Mouse (Mus musculus): ENCODE data around the gene Gm20431. TPM values are rescaled to one million over a fixed set of nuclear protein-coding genes. Genes with fewer than 3 reads are reported as not detected.

Gene Gm20431
- total RNA-seq, 2 experiments from 2014 or later: 36.8 to 45.2 TPM

DNA sequence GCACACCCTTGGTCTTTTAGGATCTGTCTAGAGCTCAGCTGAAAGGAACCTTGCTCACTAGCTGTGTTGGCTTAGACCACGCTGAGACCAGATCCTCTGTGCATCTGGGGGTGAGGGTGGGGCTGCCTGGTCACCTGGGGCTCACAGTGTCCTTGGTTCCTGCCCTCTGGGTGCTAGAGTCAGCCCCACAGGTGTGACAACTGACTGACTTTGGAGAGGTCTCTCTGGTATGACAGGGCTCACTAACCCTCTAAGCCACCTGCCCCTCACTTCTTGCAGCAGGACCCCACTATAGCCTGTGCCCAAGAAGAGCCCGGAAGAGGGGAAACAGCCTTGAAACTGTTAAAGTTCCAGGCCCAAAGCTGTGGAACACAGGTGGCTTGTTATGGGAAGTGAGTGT is 58.9 kb downstream of the Gm20431 start:
- no peak for DNase-seq (ENCODE audit: low spot score in 2 of 2)

DNA sequence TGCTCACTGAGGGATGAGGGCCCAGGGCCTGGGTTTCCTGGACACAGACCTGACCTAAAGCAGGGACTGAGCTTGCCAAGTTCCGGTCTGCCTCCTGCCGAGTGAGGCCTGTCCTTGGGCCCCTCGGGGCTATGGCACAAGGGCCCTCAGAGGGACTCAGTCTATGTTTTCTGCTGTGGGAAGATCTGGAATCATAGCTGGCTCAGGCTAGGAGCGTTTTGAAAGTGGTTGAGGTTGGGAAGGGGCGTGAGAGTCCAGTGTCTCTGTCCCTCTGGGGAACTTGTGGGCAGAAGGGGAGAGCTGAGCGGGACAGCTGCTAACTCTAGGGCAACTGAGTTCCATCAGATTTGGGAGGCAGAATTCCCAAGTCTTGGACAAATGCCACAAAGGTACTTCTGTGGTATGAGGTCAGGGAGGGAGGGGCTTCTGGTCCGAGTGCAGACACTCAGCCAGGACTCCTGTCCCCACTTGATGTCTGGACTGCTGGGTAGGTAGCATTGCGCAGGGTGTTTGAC is 60.8 kb downstream of the Gm20431 start:
- DNase-seq (ENCODE audit: low spot score in 2 of 2): no peak

DNA sequence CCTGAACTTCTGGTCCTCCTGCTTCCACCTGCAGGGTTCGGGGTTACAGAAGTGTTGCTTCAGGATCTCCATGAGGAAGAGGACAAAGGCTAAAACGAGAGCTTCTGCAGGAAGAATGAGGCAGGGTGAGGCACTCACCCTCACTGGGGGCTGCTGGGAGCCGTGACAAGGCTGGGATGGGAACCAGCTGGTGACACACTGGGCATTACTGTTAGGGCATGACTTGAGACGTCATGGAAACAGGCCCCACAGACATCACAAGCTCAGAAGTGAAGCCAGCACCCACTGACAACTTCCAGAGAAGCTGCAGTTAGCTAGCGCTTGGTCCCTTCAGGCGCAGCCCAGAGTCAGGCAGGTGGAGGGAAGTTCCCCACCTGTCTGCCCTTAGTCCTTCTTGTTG is 61.4 kb downstream of the Gm20431 start:
- DNase-seq (ENCODE audit: low spot score in 2 of 2): no peak

DNA sequence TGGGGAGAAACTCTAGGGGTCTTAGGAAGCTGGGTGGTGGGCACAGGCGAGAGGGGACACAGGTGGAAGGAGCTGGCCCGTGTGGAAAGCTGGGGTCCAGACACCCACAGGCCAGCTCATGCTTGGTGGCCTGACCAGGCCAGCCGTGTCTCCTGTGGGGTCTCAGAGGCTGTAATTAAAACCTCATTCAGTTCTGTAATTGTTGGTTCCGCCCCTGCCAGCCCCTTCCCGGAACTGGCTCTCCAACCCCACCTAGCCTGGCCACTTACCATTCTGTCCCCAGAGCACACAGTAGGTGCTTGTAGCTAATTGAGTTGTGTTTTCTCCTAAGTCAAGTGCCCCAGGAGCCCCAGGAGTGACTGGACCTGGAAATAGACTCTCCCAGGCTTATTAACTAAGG is 62.1 kb downstream of the Gm20431 start:
- DNase-seq (ENCODE audit: low spot score in 2 of 2): no peak

DNA sequence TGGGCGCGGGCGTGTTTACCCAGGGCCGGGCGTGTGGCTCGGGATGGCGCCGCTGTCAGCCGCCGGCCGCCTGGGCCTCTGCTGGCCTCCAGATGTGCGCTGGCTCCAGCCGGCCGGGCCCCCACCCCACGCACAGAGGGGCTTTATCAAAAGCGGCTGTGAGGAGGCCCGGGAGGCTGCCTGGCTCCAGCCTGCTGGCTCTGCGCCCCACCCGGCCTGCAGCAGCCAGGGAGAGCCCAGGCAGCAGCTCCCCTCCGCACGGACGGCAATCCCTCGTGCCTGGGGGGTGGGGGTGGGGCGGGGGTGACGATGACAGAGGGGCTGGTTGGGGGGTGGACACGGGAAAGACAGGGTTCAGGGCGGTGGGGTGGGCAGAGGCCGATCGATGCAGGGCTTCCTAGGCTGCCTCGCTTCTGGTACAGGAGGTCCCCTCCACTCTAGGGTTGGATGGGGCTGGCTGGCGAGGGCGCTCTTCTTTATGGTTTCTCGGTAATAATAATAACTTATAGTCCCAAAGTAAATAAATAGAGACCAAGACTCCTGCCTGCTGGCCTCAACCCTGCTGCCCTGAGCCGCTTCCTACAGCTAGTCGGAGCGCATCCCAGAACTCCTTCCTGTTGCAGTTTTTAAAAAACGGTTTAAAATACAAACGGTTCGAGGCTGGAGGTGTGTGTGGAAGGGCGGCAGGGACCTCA is 63.7 kb downstream of the Gm20431 start:
- peak; percentile 44 to 58 for DNase-seq (ENCODE audit: low spot score in 2 of 2)

DNA sequence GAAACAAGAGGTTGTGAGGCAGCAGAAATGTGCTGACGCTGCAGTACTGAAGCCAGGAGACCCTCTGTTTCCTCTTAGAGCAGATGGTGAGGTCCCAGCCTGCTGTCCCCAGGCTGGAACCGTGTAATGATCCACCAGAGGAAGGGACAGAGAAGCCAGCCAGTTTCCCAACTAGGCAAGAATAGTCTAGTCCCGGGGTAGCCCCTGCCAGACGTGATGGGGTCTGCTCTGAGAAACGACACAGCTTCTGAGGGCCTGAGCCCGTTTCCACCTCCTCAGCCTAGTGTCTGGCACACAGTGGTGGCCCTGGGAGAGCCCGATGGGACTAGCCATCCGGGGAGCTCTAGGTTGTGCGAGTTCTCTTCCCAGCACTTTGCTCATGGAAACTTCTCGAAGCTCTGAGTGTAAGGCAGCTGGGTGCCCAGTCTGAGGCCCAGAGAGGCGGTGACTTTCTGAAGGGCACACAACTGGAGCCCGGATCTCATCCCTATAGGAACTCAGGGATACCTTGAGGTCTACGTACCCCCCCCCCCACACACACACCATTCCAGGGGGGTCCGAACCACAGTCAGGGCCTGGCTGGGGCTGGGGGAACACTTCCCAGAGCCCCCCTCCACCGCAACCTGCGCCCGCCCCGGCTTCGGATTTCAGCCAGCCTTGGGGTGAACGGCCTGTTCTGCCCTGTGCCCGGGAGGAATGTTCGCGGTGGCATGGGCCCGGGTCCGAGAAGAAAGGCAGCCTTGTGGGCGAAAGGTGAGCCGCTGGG is 64.4 kb downstream of the Gm20431 start:
- DNase-seq (ENCODE audit: low spot score in 2 of 2): no peak

DNA sequence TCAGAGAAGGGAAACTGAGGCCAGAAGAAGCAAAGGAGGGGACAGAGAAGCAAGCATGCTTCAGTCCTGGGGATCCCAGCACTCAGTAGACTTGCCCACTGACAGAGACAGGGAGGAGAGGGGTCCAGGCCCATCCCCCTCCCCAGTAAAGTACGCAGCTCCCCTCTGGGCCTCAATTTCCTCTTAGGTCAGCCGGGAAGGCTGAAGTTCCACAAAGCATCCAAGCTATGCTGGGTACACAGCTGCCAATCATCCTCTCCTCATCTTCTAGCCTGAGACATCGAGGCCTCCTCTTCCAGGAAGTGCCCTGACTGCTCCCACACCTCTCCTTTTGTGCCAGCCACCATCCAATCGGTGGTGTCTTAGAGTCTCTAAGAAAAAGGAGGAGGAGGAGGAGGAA is 65.0 kb downstream of the Gm20431 start:
- DNase-seq (ENCODE audit: low spot score in 2 of 2): no peak

DNA sequence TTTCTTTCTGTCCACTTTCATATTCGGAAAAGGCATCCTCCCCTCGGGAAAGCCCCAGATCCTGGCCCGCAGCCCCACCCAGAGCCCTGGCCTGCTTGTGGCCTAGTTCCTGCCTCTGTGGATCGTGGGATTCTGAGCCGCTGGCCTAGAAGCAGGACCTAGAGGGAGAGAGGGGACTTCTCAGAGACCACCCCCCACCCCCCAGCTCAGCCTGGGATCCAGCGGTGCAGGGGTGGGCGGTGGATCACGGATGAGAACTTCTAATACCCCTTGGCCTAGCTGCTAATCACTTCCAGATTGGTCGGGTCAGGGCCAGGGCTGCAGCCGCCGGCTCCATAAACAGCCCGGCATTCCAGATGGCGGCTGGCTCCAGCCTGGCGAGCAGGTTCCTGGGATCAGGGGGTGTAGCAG is 65.5 kb downstream of the Gm20431 start:
- no peak for DNase-seq (ENCODE audit: low spot score in 2 of 2)

DNA sequence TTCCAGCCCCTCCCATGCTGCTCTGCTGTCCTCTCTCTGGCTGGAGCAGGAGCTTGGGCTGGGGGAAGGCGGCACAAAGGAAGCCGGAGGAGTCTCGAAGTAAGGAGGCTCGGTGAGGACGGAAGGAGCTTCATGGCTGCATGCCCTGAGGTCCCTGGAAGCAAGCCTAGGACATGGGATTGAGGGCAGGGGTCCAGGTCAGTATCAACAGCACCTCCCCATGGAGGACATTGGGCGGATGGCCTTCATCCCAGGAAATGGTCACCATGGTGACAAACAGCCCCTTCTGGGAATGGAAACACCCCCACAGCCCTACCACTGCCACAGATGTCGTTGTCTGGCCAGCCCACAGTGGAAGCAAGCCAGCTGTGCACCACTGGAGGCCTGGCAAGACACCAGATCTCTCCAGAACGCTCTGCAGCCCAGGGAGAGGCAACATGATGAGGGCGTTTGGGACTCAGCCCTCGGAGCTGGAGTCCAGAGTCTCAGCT is 66.8 kb downstream of the Gm20431 start:
- DNase-seq (ENCODE audit: low spot score in 2 of 2): peak; percentile 74 to 77

DNA sequence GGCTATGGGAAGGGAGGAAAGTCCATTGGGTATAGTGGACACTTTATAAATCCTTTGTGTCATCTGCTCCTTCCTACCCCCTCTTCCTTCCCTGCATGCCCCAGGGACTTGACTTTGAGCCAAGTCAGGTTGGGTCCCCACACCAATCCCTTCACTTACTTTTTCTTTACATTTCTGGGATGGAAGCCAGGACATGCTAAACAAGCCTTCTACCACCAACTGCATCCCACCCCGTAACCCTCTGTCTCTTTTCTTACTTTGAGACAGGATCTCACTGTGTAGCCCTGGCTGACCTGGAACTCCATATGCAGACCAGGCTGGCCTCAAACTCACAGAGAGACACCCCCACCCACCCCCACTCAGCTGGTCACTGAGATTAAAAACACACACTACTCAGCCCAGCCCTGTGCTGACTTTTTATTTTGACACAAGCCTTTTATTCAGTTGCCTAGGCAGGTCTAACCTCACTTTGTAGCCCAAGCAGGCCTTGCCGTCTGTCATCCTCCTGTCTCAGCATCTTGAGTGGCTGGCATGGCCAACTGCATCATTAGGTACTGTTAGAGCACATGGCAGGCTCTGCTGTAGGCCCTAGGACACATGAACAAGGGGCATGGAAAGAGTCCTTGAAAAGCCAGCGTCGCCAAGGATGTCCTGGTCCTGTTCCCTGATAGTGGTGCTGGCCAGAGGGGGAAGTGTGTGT is 67.6 kb downstream of the Gm20431 start:
- no peak for DNase-seq (ENCODE audit: low spot score in 2 of 2)

DNA sequence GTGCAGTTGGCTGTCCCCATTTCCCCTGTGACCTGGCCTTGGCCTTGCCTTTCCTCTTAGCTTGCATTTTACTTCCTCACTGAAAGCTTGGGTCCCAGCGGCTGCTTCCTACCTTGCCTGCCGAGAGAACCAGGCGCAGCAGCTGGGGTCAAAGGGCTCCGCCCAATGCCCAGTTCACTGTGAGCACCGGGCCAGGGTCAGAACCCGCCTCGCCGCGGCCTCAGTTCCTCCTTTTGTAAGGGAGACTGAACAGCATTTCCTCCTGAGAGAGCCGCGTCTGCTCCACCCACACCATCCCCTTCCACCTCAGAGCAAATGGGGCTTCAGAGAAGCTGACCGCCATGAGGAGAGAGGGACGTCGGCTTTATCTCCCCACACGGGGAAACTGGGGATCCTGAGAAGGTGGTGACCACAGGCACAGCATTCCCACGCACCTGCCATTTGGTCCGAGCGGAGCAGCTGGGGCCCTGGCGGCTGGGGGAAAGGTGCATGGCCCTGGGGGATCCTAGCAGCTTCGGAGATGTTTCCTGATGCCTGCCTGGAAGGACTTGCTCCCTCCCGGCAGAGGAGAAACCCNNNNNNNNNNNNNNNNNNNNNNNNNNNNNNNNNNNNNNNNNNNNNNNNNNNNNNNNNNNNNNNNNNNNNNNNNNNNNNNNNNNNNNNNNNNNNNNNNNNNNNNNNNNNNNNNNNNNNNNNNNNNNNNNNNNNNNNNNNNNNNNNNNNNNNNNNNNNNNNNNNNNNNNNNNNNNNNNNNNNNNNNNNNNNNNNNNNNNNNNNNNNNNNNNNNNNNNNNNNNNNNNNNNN is 72.3 kb downstream of the Gm20431 start:
- DNase-seq (ENCODE audit: low spot score in 2 of 2): no peak

DNA sequence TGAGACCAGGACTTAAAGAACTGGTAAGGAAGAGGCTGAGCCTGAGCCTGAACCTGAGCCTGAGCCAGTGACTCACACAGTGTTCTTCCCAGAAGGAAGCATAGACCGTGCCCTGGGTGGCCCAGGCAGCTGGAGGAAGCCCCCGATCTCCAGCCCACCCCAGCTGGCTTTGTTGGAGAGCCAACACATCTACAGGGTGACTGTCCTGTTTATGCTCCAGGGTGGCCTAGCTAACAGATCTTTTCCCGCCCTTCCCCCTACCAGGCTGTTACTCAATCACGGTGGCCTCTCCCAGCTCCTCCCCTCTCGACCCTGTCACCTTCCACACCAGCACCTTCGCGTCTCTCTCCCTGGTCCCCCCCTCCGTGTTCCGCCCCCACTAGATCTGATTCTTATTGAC is 74.3 kb downstream of the Gm20431 start:
- no peak for DNase-seq (ENCODE audit: low spot score in 2 of 2)

DNA sequence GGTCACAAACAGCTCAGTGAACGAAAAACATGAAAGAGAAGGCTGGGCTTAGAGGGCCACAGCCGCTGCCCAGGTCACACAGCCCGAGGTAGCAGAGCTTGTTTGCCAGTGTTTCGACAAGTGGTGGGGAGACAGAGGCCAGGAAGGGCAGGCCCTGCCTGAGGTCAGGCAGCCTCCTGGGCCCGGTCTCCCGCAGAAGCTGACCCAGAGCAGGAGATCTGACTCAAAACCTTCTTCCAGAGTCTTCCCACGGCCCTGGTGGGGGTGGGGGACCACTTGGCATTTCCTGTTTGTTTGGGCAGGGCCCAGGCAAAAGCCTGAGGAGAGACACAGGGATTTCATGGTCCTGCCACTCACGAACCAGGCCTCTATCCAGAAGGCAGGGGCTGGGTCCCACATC is 75.3 kb downstream of the Gm20431 start:
- DNase-seq (ENCODE audit: low spot score in 2 of 2): no peak

DNA sequence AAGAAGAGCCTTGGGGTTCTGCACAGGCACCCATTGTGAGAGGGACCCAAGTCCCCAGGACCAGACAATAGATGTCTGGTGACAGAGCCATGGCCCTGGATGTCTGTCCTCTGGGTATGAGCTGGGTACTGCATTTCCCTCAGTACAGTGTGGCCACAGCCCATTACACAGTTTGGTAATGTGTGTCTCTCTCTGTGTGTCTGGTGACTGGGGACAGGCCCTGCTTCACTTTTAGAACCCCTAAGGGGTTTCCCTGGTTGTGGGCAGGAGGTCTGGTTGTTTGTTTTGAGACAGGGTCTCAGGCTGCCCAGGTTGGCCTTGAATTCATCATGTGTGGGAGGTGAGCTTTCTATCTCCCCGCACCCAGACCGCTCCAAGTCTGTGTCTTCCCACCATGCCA is 76.0 kb downstream of the Gm20431 start:
- DNase-seq (ENCODE audit: low spot score in 2 of 2): no peak

DNA sequence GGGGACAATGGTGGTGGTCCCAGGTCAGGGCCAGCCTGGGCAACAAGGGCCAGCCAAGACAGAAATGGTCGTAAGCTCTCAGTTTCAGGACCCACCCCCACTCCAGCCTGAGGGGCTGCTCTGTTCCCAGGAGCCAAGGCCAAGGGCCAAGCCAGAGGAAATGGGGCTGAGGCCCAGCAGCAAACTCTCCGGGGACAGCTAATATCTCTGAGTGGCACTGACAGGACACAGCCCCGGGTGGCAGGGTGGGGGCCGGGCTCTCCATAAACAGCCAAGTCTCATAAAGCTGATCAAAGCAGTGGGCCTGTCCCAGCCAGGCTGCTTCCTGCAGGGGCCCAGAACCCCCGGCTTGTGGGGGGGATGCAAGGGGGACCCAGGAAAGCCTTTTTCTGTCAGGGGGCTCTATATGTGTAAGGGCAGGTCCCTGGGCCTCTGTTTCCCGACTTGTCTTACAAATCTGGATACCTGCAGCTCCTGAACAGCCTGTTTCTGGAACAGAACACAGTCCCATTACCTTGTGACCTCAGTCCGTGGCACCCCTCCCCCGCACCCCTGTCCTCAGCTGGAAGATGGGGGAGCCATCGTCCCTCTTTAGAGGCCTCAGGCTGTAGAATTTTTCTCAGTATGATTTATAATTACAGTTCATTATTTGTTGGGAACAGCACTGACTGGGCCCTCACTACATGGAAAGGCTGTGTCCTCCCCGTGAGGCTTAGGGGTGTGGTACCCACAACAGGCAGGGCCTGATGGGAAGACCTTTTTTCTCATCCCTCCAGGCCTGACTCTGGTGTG is 77.9 kb downstream of the Gm20431 start:
- DNase-seq (ENCODE audit: low spot score in 2 of 2): no peak

DNA sequence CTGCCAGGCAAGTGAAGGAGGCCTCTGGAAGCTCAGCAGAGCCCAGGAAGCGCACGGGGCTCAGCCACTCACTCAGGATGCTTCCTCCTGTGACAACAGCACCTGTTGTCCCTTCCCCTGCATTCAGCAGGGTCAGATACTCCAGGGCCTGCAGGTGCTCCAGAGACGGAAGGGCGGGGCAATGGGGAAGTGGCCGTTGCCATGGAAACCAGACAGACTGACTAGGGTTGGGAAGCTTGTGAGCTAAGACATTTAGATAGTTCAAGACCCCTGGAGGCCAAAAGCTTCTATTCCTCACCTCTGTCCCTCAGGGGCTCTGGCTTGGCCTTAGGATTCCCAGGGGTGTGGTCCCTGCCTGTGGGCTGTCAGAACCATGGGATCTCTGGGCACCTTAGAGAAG is 82.8 kb downstream of the Gm20431 start:
- DNase-seq (ENCODE audit: low spot score in 2 of 2): no peak

DNA sequence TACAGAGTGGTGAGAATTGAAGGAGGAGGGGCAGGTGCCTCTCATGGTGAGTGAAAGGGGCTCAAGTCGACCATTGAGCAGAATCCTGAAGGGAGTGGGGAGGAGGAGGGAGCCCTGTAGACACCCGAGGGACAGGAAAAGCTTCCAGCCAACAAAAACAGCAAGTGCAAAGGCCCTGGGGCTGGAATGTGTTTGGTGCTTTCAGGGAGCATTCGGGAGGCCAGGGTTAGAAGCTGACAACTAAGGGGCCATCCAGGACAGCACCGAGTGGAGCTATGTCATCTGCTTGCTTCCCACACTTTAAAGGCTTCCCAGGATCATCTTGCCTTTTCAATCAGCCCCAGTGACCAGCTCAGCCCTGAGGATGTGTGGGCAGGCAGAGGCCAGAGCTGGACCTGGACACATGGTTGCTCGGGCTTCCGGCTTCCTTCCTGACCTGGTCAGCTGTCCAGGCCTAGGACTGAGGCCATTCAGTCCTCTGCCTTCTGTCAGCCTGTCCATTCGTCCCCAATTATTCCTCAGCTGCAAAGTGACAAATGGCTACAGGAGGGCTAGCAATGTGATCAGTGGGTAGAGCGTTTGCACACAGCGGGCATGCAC is 84.0 kb downstream of the Gm20431 start:
- DNase-seq (ENCODE audit: low spot score in 2 of 2): no peak

DNA sequence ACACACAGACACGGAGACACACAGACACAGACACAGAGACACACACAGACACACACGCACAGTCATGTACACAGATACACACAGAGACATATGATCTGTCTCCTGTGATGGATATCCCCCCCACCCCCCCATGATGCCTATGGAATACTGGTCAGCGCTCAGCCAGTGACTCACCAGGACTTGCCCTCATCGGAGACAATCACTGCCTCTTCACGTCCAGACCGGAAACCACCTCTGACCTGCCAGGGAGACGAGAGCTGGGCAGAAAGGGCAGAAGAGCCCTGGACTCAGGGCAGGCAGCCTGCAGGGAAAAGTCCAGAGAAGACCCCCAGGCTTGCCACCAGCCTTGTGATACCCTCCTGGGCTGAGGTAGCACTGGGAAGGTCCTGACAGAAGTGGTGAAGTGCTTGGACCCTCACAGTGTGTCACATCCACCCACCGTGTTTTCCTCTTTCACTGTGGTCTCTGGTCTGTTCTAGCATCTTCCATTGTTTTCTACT is 85.1 kb downstream of the Gm20431 start:
- DNase-seq (ENCODE audit: low spot score in 2 of 2): no peak

DNA sequence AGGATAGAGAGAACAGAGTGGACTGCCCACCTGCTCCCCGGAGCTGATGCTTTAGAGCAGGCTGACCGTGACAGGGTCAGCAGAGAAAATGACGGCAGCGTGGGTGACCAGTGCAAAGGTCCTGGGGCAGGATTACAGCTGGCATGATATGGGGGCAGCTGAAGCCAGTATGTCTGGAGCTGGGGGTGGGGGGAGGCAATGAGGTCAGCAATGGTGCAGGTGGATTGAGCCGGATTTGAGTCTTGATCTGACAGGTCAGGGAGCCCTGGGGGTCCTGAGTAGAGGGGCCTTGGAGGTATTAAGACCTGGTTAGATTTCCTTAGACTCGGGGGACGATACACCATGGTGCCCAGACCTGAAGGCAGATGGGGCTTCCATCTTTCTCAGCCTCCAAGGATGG is 85.7 kb downstream of the Gm20431 start:
- DNase-seq (ENCODE audit: low spot score in 2 of 2): no peak

DNA sequence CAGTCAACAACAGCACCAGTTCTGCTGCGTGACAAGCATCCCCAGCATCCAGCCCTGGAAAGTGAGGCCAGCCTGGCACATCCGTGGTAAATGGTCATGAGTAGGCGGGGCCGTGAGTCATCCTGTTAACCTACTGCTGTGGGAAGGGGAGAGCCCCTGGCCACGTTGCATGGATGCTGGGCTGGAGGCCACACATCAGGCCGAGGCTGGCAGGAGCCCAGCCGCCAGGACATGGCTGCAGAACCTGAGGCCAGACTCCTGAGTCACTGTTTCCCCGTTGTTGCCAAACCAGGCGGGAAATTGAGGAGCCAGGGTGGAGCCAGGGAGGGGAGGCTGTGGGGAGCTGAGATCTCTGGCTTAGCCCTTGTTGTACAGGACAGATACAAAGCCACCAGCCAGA is 86.5 kb downstream of the Gm20431 start:
- DNase-seq (ENCODE audit: low spot score in 2 of 2): no peak

Measured in layer of hippocampus, postnatal 10 days (tissue).